9 mouse cellular contexts compared by ENCODE assay signal in the genomic region with DNA sequence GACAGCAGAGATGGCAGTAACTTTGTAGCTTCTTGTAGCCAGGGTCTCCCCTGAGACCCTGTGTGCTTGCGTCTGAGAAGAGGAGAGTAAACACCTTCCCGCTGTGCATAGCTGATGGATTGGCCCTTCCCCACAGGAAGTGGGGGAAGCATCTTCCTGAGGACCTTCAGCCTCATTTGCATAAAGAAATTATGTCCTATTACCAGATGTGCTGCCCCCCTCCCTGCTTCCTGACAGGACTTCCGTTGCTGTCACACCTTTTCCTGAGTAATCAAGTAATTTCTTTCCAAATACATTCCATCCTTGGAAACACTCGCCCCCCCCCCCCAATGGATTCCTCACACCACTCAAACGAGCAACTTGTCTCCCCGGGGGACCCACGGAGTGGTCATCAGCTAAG.
DNase-seq lines count a peak whose midpoint lies in the region; ATAC-seq and TF ChIP-seq lines count a peak whose summit lies in the region.
"Had no signal": no experiment of that assay in that cellular context is flagged by ENCODE, and none has a peak within 500 bp of the region (broad histone marks: within the 10 kb centered on the region; RNA-seq: fewer than 3 reads in every experiment).

No protein-coding gene starts in this region.

- 15% methylated on average over 7 of the region's 7 CpGs for WGBS in heart, adult 2 months
- WGBS in heart, embryonic 14.5 days, result 16% methylated on average over 7 of the region's 7 CpGs
- 14% methylated on average over 7 of the region's 7 CpGs for WGBS in forebrain, embryonic 12.5 days

- DNase-seq in heart, adult 2 months, result peak; percentile 44 to 60
- no peak for DNase-seq in heart, postnatal 25 days (ENCODE audit: low spot score)
- DNase-seq in ES-CJ7 (ENCODE audit: low read depth, low spot score) (peak; percentile 74), liver (peak; percentile 44)
- no peak for DNase-seq in gastrocnemius, postnatal 14 days
- no peak for DNase-seq in thymus, postnatal 10 days (ENCODE audit: low spot score in 2 of 2)

- no peaks in the 10 kb centered on the region for H3K36me3 ChIP-seq in heart, adult 2 months (ENCODE audit: control insufficient read depth, insufficient read depth, low read length)
- no peaks in the 10 kb centered on the region for H3K36me3 ChIP-seq in heart, embryonic 14.5 days (ENCODE audit: control insufficient read depth, insufficient read depth, low read length)
- no peaks in the 10 kb centered on the region for H3K36me3 ChIP-seq in forebrain, embryonic 12.5 days (replicated peaks)

- no peak for ATAC-seq in heart, embryonic 14.5 days (ENCODE audit: insufficient number of reproducible peaks, insufficient read depth, low FRiP score, low read depth)
- no peak for ATAC-seq in forebrain, embryonic 12.5 days (ENCODE audit: low FRiP score)
- ATAC-seq: Patski had no signal

- H3K4me3 ChIP-seq in heart, adult 2 months, result no peak overlapping the region
- no peak overlapping the region for H3K4me3 ChIP-seq in heart, embryonic 14.5 days (ENCODE audit: control insufficient read depth in 1 of 2, insufficient read depth in 1 of 2, low read depth in 1 of 2, low read length in 2 of 2)
- H3K4me3 ChIP-seq in forebrain, embryonic 12.5 days (replicated peaks), result no peak overlapping the region

- TF ChIP-seq EP300 in heart, adult 2 months (IDR thresholded peaks at IDR 0.05; ENCODE audit: insufficient read depth, low read depth, low read length), result peak; percentile 93

- H3K9ac ChIP-seq in heart, adult 2 months (ENCODE audit: low read depth, low read length), result no peak overlapping the region
- no peak overlapping the region for H3K9ac ChIP-seq in heart, embryonic 14.5 days (ENCODE audit: low read length)
- no peak overlapping the region for H3K9ac ChIP-seq in forebrain, embryonic 12.5 days

- intact Hi-C loops in heart, adult 2 months (cut with DNase I), result no loop called here
- intact Hi-C loops in heart, postnatal 25 days (cut with DNase I), result loop anchor here (5.0 kb wide), 1 partner anchor 74 kb away; no protein-coding TSS in a partner anchor
- intact Hi-C loops in gastrocnemius, postnatal 14 days (cut with DNase I; ENCODE audit: low total_unique reads), result no loop called here

- no peaks in the 10 kb centered on the region for H3K79me2 ChIP-seq in heart, adult 2 months (replicated peaks; ENCODE audit: control insufficient read depth, insufficient read depth, low read length)

- H3K27ac ChIP-seq in heart, adult 2 months, result peak overlapping the region; percentile 33
- no peak overlapping the region for H3K27ac ChIP-seq in heart, embryonic 14.5 days (replicated peaks in 1 of 2; ENCODE audit: control insufficient read depth in 1 of 2, insufficient read depth in 1 of 2, low read depth in 2 of 2, low read length in 2 of 2)
- H3K27ac ChIP-seq in forebrain, embryonic 12.5 days, result no peak overlapping the region

- peaks cover 4% of the 10 kb centered on the region for H3K4me1 ChIP-seq in heart, adult 2 months (ENCODE audit: control insufficient read depth, insufficient read depth, low read length)
- peaks cover 16 to 17% of the 10 kb centered on the region in 2 experiments for H3K4me1 ChIP-seq in heart, embryonic 14.5 days (ENCODE audit: control insufficient read depth in 2 of 2, insufficient read depth in 2 of 2, low read length in 2 of 2)
- peaks cover 11% of the 10 kb centered on the region for H3K4me1 ChIP-seq in forebrain, embryonic 12.5 days

- H3K9me3 ChIP-seq in heart, embryonic 14.5 days (ENCODE audit: control insufficient read depth, low read length), result no peaks in the 10 kb centered on the region
- no peaks in the 10 kb centered on the region for H3K9me3 ChIP-seq in forebrain, embryonic 12.5 days

- TF ChIP-seq CTCF in heart, adult 2 months (IDR thresholded peaks at IDR 0.05), result no peak

- TF ChIP-seq POLR2A in heart, adult 2 months (IDR thresholded peaks at IDR 0.05; ENCODE audit: insufficient read depth, low read depth, low read length), result 0 out of 2 replicates have a peak, but pooled peaks have one; percentile 11

- H3K27me3 ChIP-seq in heart, adult 2 months (ENCODE audit: control insufficient read depth, insufficient read depth, low read length), result no peaks in the 10 kb centered on the region
- H3K27me3 ChIP-seq in heart, embryonic 14.5 days (ENCODE audit: control insufficient read depth, insufficient read depth, low read length), result no peaks in the 10 kb centered on the region
- no peaks in the 10 kb centered on the region for H3K27me3 ChIP-seq in forebrain, embryonic 12.5 days
- H3K27me3 ChIP-seq: Patski had no signal

- H3K4me2 ChIP-seq in heart, embryonic 14.5 days (ENCODE audit: low read length), result peak overlapping the region; percentile 43
- H3K4me2 ChIP-seq in forebrain, embryonic 12.5 days, result no peak overlapping the region

Comparison
In these comparisons a context has a peak if more than half of its experiments do, and no peak if none do; other contexts are left out.
1. DNase-seq: peak in heart, adult 2 months (2 of 2), ES-CJ7 (single experiment) and liver (single experiment); none in heart, postnatal 25 days (single experiment), gastrocnemius, postnatal 14 days (single experiment) and thymus, postnatal 10 days (0 of 2).